In the genomic region with DNA sequence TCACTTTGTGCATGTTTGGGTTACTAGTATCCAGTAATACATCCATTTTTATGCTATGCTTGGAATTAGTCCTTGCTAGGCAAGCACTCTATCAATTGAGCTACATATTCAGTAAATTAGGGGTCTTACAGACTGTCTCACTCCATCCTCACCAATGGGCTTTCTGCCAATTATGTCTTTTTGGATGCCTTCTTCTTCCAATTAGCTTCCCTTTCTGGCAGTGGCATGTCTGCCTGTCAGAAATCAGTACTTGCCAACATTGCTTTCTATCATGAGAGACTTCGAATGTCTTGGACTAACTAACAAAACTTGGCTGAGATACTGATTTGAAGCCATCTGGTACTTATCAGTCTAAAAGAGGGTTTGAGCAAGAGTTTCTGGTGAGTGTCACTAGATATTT, we compare ENCODE assay signal across 25 mouse cellular contexts. TPM values are rescaled to one million over a fixed set of nuclear protein-coding genes. Genes with fewer than 3 reads are reported as not detected.
DNase-seq lines count a peak whose midpoint lies in the region; ATAC-seq and TF ChIP-seq lines count a peak whose summit lies in the region.
"Had no signal": no experiment of that assay in that cellular context is flagged by ENCODE, and none has a peak within 500 bp of the region (broad histone marks: within the 10 kb centered on the region; RNA-seq: fewer than 3 reads in every experiment).

No protein-coding gene starts in this region.

- 68% methylated on average over 1 of the region's 1 CpGs for WGBS in forebrain, embryonic 14.5 days
- 76% methylated on average over 1 of the region's 1 CpGs for WGBS in forebrain, embryonic 10.5 days
- WGBS in lung, postnatal 0 days, result 44% methylated on average over 1 of the region's 1 CpGs
- 52% methylated on average over 1 of the region's 1 CpGs for WGBS in lung, adult 2 months
- 33% methylated on average over 1 of the region's 1 CpGs for whole genome bisulfite sequencing in heart, adult 2 months

- H3K27ac ChIP-seq in forebrain, embryonic 14.5 days (ENCODE audit: low read depth, low read length), result no peak overlapping the region; the same call in 1 of the 2 replicates
- no peak overlapping the region for H3K27ac ChIP-seq in forebrain, embryonic 10.5 days
- H3K27ac ChIP-seq in lung, postnatal 0 days (ENCODE audit: low read length), result no peak overlapping the region
- no peak overlapping the region for H3K27ac ChIP-seq in heart, adult 2 months
- H3K27ac ChIP-seq: heart, embryonic 15.5 days; kidney, postnatal 0 days; limb, embryonic 12.5 days; liver, embryonic 14.5 days; neural tube, embryonic 15.5 days had no signal

- H3K9me3 ChIP-seq in forebrain, embryonic 14.5 days (replicated peaks; ENCODE audit: control insufficient read depth, low read length), result no peaks in the 10 kb centered on the region
- no peaks in the 10 kb centered on the region for H3K9me3 ChIP-seq in forebrain, embryonic 10.5 days
- H3K9me3 ChIP-seq in lung, postnatal 0 days (ENCODE audit: low read length), result no peaks in the 10 kb centered on the region
- H3K9me3 ChIP-seq: heart, embryonic 15.5 days; limb, embryonic 12.5 days; neural tube, embryonic 15.5 days had no signal

- H3K36me3 ChIP-seq in forebrain, embryonic 14.5 days (ENCODE audit: control insufficient read depth, insufficient read depth, low read length), result no peaks in the 10 kb centered on the region
- H3K36me3 ChIP-seq in forebrain, embryonic 10.5 days (replicated peaks), result no peaks in the 10 kb centered on the region
- no peaks in the 10 kb centered on the region for H3K36me3 ChIP-seq in lung, postnatal 0 days (ENCODE audit: insufficient read depth, low read length)
- no peaks in the 10 kb centered on the region for H3K36me3 ChIP-seq in heart, adult 2 months (ENCODE audit: control insufficient read depth, insufficient read depth, low read length)
- H3K36me3 ChIP-seq: heart, embryonic 15.5 days; limb, embryonic 12.5 days; neural tube, embryonic 15.5 days had no signal

- no peak for TF ChIP-seq POLR2A in lung, adult 2 months (IDR thresholded peaks at IDR 0.05; ENCODE audit: borderline replicate concordance, extremely low read depth, low read depth, low read length)
- no peak for TF ChIP-seq POLR2A in brain, embryonic 14.5 days (IDR thresholded peaks at IDR 0.05; ENCODE audit: borderline replicate concordance, extremely low read depth, insufficient read depth, insufficient read length, poor library complexity, severe bottlenecking)
- TF ChIP-seq POLR2A in heart, adult 2 months (IDR thresholded peaks at IDR 0.05; ENCODE audit: insufficient read depth, low read depth, low read length), result no peak

- H3K27me3 ChIP-seq in forebrain, embryonic 14.5 days (replicated peaks; ENCODE audit: control insufficient read depth, insufficient read depth, low read length), result no peaks in the 10 kb centered on the region
- H3K27me3 ChIP-seq in forebrain, embryonic 10.5 days (ENCODE audit: poor library complexity, severe bottlenecking), result peaks cover 67% of the 10 kb centered on the region
- no peaks in the 10 kb centered on the region for H3K27me3 ChIP-seq in lung, postnatal 0 days (replicated peaks; ENCODE audit: insufficient read depth, low read length)
- no peaks in the 10 kb centered on the region for H3K27me3 ChIP-seq in heart, adult 2 months (ENCODE audit: control insufficient read depth, insufficient read depth, low read length)
- H3K27me3 ChIP-seq: heart, embryonic 15.5 days; neural tube, embryonic 15.5 days had no signal

- no peak for TF ChIP-seq CTCF in lung, postnatal 0 days (IDR thresholded peaks at IDR 0.05)
- no peak for TF ChIP-seq CTCF in lung, adult 2 months (IDR thresholded peaks at IDR 0.05; ENCODE audit: insufficient read depth, low read length)
- no peak for TF ChIP-seq CTCF in brain, embryonic 14.5 days (IDR thresholded peaks at IDR 0.05; ENCODE audit: borderline replicate concordance, extremely low read depth, insufficient read depth, insufficient read length)
- TF ChIP-seq CTCF in heart, adult 2 months (IDR thresholded peaks at IDR 0.05), result no peak

- no peak overlapping the region for H3K9ac ChIP-seq in forebrain, embryonic 14.5 days (ENCODE audit: low read length)
- no peak overlapping the region for H3K9ac ChIP-seq in lung, postnatal 0 days (replicated peaks; ENCODE audit: low read depth)
- no peak overlapping the region for H3K9ac ChIP-seq in heart, adult 2 months (ENCODE audit: low read depth, low read length)
- H3K9ac ChIP-seq: heart, embryonic 15.5 days; limb, embryonic 12.5 days; liver, embryonic 14.5 days; neural tube, embryonic 15.5 days had no signal

- H3K4me3 ChIP-seq in forebrain, embryonic 14.5 days (ENCODE audit: low read depth, low read length), result no peak overlapping the region
- H3K4me3 ChIP-seq in forebrain, embryonic 10.5 days, result no peak overlapping the region
- H3K4me3 ChIP-seq in lung, postnatal 0 days (ENCODE audit: low read depth, low read length), result no peak overlapping the region
- no peak overlapping the region for H3K4me3 ChIP-seq in lung, adult 2 months (replicated peaks; ENCODE audit: extremely low read depth, low read depth, low read length)
- H3K4me3 ChIP-seq in heart, adult 2 months, result no peak overlapping the region
- H3K4me3 ChIP-seq: erythroblast, embryonic 14.5 days; heart, embryonic 15.5 days; limb, embryonic 12.5 days; neural tube, embryonic 15.5 days had no signal

- H3K79me2 ChIP-seq in heart, adult 2 months (replicated peaks; ENCODE audit: control insufficient read depth, insufficient read depth, low read length), result no peaks in the 10 kb centered on the region

- ATAC-seq in forebrain, embryonic 14.5 days, result peak; percentile 88
- ATAC-seq in lung, postnatal 0 days, result no peak

- no peak overlapping the region for H3K4me2 ChIP-seq in forebrain, embryonic 14.5 days (ENCODE audit: low read length)
- H3K4me2 ChIP-seq in lung, postnatal 0 days (replicated peaks; ENCODE audit: low read depth, low read length), result no peak overlapping the region
- H3K4me2 ChIP-seq: heart, embryonic 15.5 days; limb, embryonic 12.5 days; neural tube, embryonic 15.5 days had no signal

- intact Hi-C loops in heart, adult 2 months (cut with DNase I), result no loop called here

- DNase-seq in forebrain, embryonic 14.5 days (ENCODE audit: low spot score), result peak; percentile 81
- DNase-seq in forebrain, embryonic 10.5 days (ENCODE audit: extremely low spot score, low spot score), result no peak
- DNase-seq in lung, postnatal 0 days (ENCODE audit: low spot score), result peak; percentile 31
- no peak for DNase-seq in lung, adult 2 months
- peak; percentile 88 for DNase-seq in brain, embryonic 14.5 days (ENCODE audit: low read depth)
- DNase-seq in layer of hippocampus, adult 9-11 months, result no peak
- no peak for DNase-seq in heart, adult 2 months
- DNase-seq: adrenal gland, adult 2 months; B cell, adult 2 months; cerebellum, postnatal 25 days; gastrocnemius, postnatal 25 days; kidney, adult 11 months; midbrain, embryonic 14.5 days; right cerebral cortex, postnatal 14 days; spleen, adult 18-20 months; thymus, adult 18-20 months; thymus, postnatal 4 days had no signal

- no peak for TF ChIP-seq EP300 in lung, postnatal 0 days (IDR thresholded peaks at IDR 0.05)
- TF ChIP-seq EP300 in heart, adult 2 months (IDR thresholded peaks at IDR 0.05; ENCODE audit: insufficient read depth, low read depth, low read length), result no peak

- no peaks in the 10 kb centered on the region for H3K4me1 ChIP-seq in forebrain, embryonic 14.5 days (ENCODE audit: control insufficient read depth, insufficient read depth, low read length)
- no peaks in the 10 kb centered on the region for H3K4me1 ChIP-seq in forebrain, embryonic 10.5 days
- H3K4me1 ChIP-seq in lung, postnatal 0 days (ENCODE audit: insufficient read depth, low read depth, low read length), result no peaks in the 10 kb centered on the region
- no peaks in the 10 kb centered on the region for H3K4me1 ChIP-seq in lung, adult 2 months (ENCODE audit: control insufficient read depth, insufficient read depth, low read length)
- no peaks in the 10 kb centered on the region for H3K4me1 ChIP-seq in heart, adult 2 months (ENCODE audit: control insufficient read depth, insufficient read depth, low read length)
- H3K4me1 ChIP-seq: heart, embryonic 15.5 days; limb, embryonic 12.5 days; neural tube, embryonic 15.5 days had no signal

RNA-seq across cellular contexts. Expression of a gene that starts 44.7 kb away (rescaled TPM):
- polyA plus RNA-seq in forebrain, embryonic 14.5 days (2014; fragmentation: Nextera tagmentation; extraction: Ambion mirVana), result 3.9 and 4.3 TPM in 2 replicates
- 16.3 and 16.9 TPM in 2 replicates for polyA plus RNA-seq in forebrain, embryonic 10.5 days (2016; fragmentation: Nextera tagmentation; extraction: Ambion mirVana)
- 24.0 and 24.2 TPM in 2 replicates for polyA plus RNA-seq in lung, postnatal 0 days (2015; fragmentation: Nextera tagmentation; extraction: Ambion mirVana)
- polyA plus RNA-seq in lung, adult 2 months (2012; rRNA removed), result 11.1 and 11.9 TPM in 2 replicates
- polyA plus RNA-seq in brain, embryonic 14.5 days (2012; rRNA removed), result 1.0 and 1.7 TPM in 2 replicates
- 1 to 10 TPM; 6.3 to 6.6 TPM for total RNA-seq in heart, adult 2 months (2021)
- 2.8 and 2.9 TPM in 2 replicates for polyA plus RNA-seq in heart, adult 2 months (2012; rRNA removed)

RNA-seq across cellular contexts. Expression of a gene that starts 55.9 kb away (rescaled TPM):
- polyA plus RNA-seq in forebrain, embryonic 14.5 days (2014; fragmentation: Nextera tagmentation; extraction: Ambion mirVana), result 0.22 and 0.27 TPM in 2 replicates
- 0.10 TPM in 2 replicates for polyA plus RNA-seq in forebrain, embryonic 10.5 days (2016; fragmentation: Nextera tagmentation; extraction: Ambion mirVana)
- 2.5 and 2.7 TPM in 2 replicates for polyA plus RNA-seq in lung, postnatal 0 days (2015; fragmentation: Nextera tagmentation; extraction: Ambion mirVana)
- 1.4 and 2.7 TPM in 2 replicates for polyA plus RNA-seq in lung, adult 2 months (2012; rRNA removed)
- polyA plus RNA-seq in brain, embryonic 14.5 days (2012; rRNA removed), result 0.19 and 0.45 TPM in 2 replicates
- 1 to 10 TPM; 2.0 to 2.3 TPM for total RNA-seq in heart, adult 2 months (2021)
- polyA plus RNA-seq in heart, adult 2 months (2012; rRNA removed), result 1.2 and 2.0 TPM in 2 replicates
- polyA plus RNA-seq: adrenal gland, adult 2 months; erythroblast, embryonic 14.5 days had no signal

RNA-seq across cellular contexts. Expression of a gene that starts 59.3 kb away (rescaled TPM):
- polyA plus RNA-seq in forebrain, embryonic 14.5 days (2014; fragmentation: Nextera tagmentation; extraction: Ambion mirVana), result 0.67 and 1.1 TPM in 2 replicates
- 1.2 and 1.3 TPM in 2 replicates for polyA plus RNA-seq in forebrain, embryonic 10.5 days (2016; fragmentation: Nextera tagmentation; extraction: Ambion mirVana)
- 26.6 and 26.8 TPM in 2 replicates for polyA plus RNA-seq in lung, postnatal 0 days (2015; fragmentation: Nextera tagmentation; extraction: Ambion mirVana)
- 14.0 and 23.2 TPM in 2 replicates for polyA plus RNA-seq in lung, adult 2 months (2012; rRNA removed)
- 1.1 and 1.5 TPM in 2 replicates for polyA plus RNA-seq in brain, embryonic 14.5 days (2012; rRNA removed)
- 1 to 10 TPM; 1.4 to 2.8 TPM for total RNA-seq in heart, adult 2 months (2021)
- polyA plus RNA-seq in heart, adult 2 months (2012; rRNA removed), result 2.0 and 3.0 TPM in 2 replicates
- total RNA-seq: hematopoietic stem cell, adult 5-6 weeks; megakaryocyte, adult 5-6 weeks had no signal
- polyA plus RNA-seq: erythroblast, embryonic 14.5 days had no signal

Comparison
In these comparisons a context has a peak if more than half of its experiments do, and no peak if none do; other contexts are left out.
1. DNase-seq: peak in forebrain, embryonic 14.5 days (single experiment), lung, postnatal 0 days (single experiment) and brain, embryonic 14.5 days (single experiment); none in forebrain, embryonic 10.5 days (single experiment), lung, adult 2 months (single experiment), layer of hippocampus, adult 9-11 months (single experiment) and heart, adult 2 months (0 of 2).